Mouse (Mus musculus) hindbrain, postnatal 0 days (tissue): ENCODE measurements around the gene Lyve1. TPM values are rescaled to one million over a fixed set of nuclear protein-coding genes. Genes with fewer than 3 reads are reported as not detected.
"Not testable (repeated sequence)": the region's sequence is repeated elsewhere in the genome, so short reads cannot be mapped to it uniquely, and the experiment has no call there.

Experiments used
- ATAC-seq: fragments of 200-750 bp; cut with Nextera tagmentation; 2 replicates; pipeline ENCODE4 v1.8.0; 2017; ENCODE audit warnings: mild to moderate bottlenecking, moderate TSS enrichment, moderate library complexity
- DNase-seq: peaks from one replicate; pipeline ENCODE4 v3.0.0-alpha.2; 2015; ENCODE audit warnings: low spot score
- H3K27ac ChIP-seq: fragments of 300-500 bp; sonication (generic); 2 replicates; pipeline ENCODE4 v1.5.1; 2014; ENCODE audit warnings: mild to moderate bottlenecking
- H3K27me3 ChIP-seq: fragments of 300-500 bp; sonication (generic); 2 replicates; pipeline ENCODE4 v1.6.1; 2014; ENCODE audit warnings: low read length, mixed read lengths; ENCODE audit not compliant: insufficient read depth
- H3K36me3 ChIP-seq: fragments of 300-500 bp; sonication (generic); 2 replicates; pipeline ENCODE4 v1.6.1; 2014; ENCODE audit warnings: low read length, mixed read lengths; ENCODE audit not compliant: insufficient read depth
- H3K4me1 ChIP-seq: fragments of 300-500 bp; sonication (generic); 2 replicates; pipeline ENCODE4 v1.6.1; 2014; ENCODE audit warnings: antibody characterized with exemption, low read length, mixed read lengths; ENCODE audit not compliant: insufficient read depth
- H3K4me2 ChIP-seq: fragments of 300-500 bp; sonication (generic); 2 replicates; pipeline ENCODE4 v1.6.1; 2014; ENCODE audit warnings: low read depth, mild to moderate bottlenecking, low read length, moderate library complexity, mixed read lengths
- H3K4me3 ChIP-seq: fragments of 300-500 bp; sonication (generic); 2 replicates; pipeline ENCODE4 v1.5.1; 2014; ENCODE audit warnings: low read length
- H3K9ac ChIP-seq: fragments of 300-500 bp; sonication (generic); replicated peaks from 2 replicates; pipeline ENCODE4 v1.6.1; 2014; ENCODE audit warnings: mild to moderate bottlenecking, low read length, moderate library complexity, mixed read lengths
- H3K9me3 ChIP-seq: fragments of 300-500 bp; sonication (generic); 2 replicates; pipeline ENCODE4 v1.6.1; 2016; ENCODE audit warnings: low read length, mixed read lengths
- CTCF ChIP-seq: IDR thresholded peaks from 2 replicates; pipeline ENCODE4 v1.5.1; 2016; ENCODE audit warnings: antibody characterized with exemption, control low read depth, low read depth
- WGBS: fragments of 180-500 bp; shearing (Covaris S2); extraction: QIAGEN DNeasy Blood & Tissue Kit; methylation state at CpG from one replicate; pipeline ENCODE4 v1.1.7; 2014; 5-methylcytosine and 5-hydroxymethylcytosine counted together
- polyA plus RNA-seq: library from polyadenylated mRNA; unstranded; fragments of >200 nt; fragmentation: Nextera tagmentation; extraction: Ambion mirVana; gene quantifications from 2 replicates; pipeline ENCODE4 v1.2.1, GENCODE M21; 2015
- total RNA-seq: library from RNA; depleted of rRNA; stranded (reverse); fragments of >200 nt; gene quantifications from 2 replicates; pipeline ENCODE4 v1.2.3, GENCODE M21; 2014; rRNA removed

The Lyve1 gene
- total RNA-seq (9.5 and 9.7 TPM in 2 replicates), polyA plus RNA-seq (5.2 and 6.3 TPM in 2 replicates)

- Histone ChIP-seq H3K4me2 (no peak within 1 kb of the TSS), H3K36me3 (no peaks in the 10 kb centered on the region), H3K9ac (no peak within 1 kb of the TSS), H3K9me3 (no peaks in the 10 kb centered on the region), H3K27me3 (no peaks in the 10 kb centered on the region), H3K4me1 (no peaks in the 10 kb centered on the region; the same call in 1 of the 2 replicates), H3K27ac (no peak within 1 kb of the TSS), H3K4me3 (no peak within 1 kb of the TSS)
- WGBS: 66% methylated on average over 12 of the region's 12 CpGs
- ATAC-seq (no peak), DNase-seq (no peak)
- TF ChIP-seq CTCF: no peak
These were observed at the start of gene Lyve1 for GRCm38 (mm10) chr7:110862751-110863289. TSS of gene Lyve1 (minus strand) at chr7:110863239.

DNA sequence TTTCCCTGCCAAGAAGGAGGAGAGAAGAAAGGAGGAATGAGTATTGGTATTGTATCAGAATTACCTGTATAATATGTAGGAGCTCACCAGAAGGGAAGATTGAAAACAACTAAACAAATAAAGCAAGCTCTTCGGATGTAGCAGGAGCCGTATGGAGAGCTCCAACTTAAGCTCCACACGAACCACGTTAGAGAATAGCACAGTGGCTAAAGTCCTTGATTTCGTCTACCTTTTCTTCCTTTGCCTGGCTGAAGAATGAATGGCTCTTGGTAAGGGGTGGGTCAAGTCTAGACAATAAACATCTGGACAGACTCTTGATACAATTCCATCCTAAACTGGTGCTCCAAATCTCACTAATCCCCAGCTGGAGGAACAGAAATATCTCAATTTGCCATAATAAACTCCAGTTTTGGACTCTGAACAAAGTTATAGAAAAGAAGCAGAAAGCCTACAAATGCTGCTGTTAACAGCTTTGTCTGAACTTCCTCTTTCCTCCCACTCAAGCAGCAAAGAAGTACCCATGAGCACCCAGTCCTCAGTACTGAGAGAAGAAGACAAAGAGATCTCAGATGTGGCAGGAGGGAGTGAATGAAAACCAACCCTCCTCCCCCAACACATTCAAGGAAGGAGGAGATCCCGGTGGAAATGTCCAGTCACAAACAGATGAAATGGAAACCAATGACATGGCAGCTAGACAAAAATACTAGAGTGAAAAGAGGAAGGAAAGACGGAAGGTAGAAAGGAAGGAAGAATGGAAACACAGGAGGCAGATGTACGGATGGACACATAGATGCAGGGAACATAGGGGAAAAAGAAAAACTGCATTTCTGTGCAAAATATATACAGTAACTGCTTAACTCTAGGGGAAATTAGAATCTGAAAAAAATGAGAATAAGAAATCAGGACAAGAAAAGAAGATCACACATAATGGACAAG, 45.4 kb upstream of the Lyve1 start:
- no peak overlapping the region for H3K4me3 ChIP-seq
- WGBS: 80% methylated on average over 8 of the region's 8 CpGs
- H3K4me2 ChIP-seq: no peak overlapping the region
- no peaks in the 10 kb centered on the region for H3K27me3 ChIP-seq
- no peaks in the 10 kb centered on the region for H3K4me1 ChIP-seq
- no peak overlapping the region for H3K27ac ChIP-seq
- no peak overlapping the region for H3K9ac ChIP-seq
- TF ChIP-seq CTCF: no peak
- DNase-seq (no peak), ATAC-seq (no peak)
- H3K9me3 ChIP-seq: no peaks in the 10 kb centered on the region
- no peaks in the 10 kb centered on the region for H3K36me3 ChIP-seq

- no peak overlapping the region for H3K9ac ChIP-seq
- H3K9me3 ChIP-seq: no peaks in the 10 kb centered on the region
- no peak overlapping the region for H3K4me2 ChIP-seq
- no peak for DNase-seq
- H3K27ac ChIP-seq: no peak overlapping the region
- no peak for TF ChIP-seq CTCF
- H3K4me1 ChIP-seq: no peaks in the 10 kb centered on the region
- H3K27me3 ChIP-seq: no peaks in the 10 kb centered on the region
- no peaks in the 10 kb centered on the region for H3K36me3 ChIP-seq
- H3K4me3 ChIP-seq: no peak overlapping the region
- ATAC-seq: no peak
- WGBS: 80% methylated on average over 2 of the region's 2 CpGs
These were observed 43.5 kb upstream of the Lyve1 start for GRCm38 (mm10) chr7:110906566-110906965.

- H3K4me2 ChIP-seq: no peak overlapping the region
- H3K36me3 ChIP-seq: no peaks in the 10 kb centered on the region
- no peaks in the 10 kb centered on the region for H3K9me3 ChIP-seq
- no peak for TF ChIP-seq CTCF
- no peak overlapping the region for H3K27ac ChIP-seq
- no peaks in the 10 kb centered on the region for H3K27me3 ChIP-seq
- H3K4me3 ChIP-seq: no peak overlapping the region
- H3K4me1 ChIP-seq: no peaks in the 10 kb centered on the region
- WGBS: 84% methylated on average over 7 of the region's 7 CpGs
- no peak for DNase-seq
- H3K9ac ChIP-seq: no peak overlapping the region
- ATAC-seq: no peak
These were observed 40.2 kb upstream of the Lyve1 start for GRCm38 (mm10) chr7:110903226-110903625.

- Histone ChIP-seq H3K9me3 (no peaks in the 10 kb centered on the region), H3K4me2 (no peak overlapping the region), H3K9ac (no peak overlapping the region), H3K4me3 (no peak overlapping the region), H3K4me1 (no peaks in the 10 kb centered on the region), H3K27me3 (no peaks in the 10 kb centered on the region), H3K27ac (no peak overlapping the region), H3K36me3 (no peaks in the 10 kb centered on the region)
- DNase-seq: no peak
- ATAC-seq: no peak
- WGBS: 86% methylated on average over 8 of the region's 8 CpGs
- no peak for TF ChIP-seq CTCF
These were observed 34.2 kb upstream of the Lyve1 start for GRCm38 (mm10) chr7:110897202-110897601.

GRCm38 (mm10) chr7:110896453-110896852, 33.4 kb upstream of the Lyve1 start:
- H3K4me3 ChIP-seq: no peak overlapping the region
- H3K4me2 ChIP-seq: no peak overlapping the region
- no peaks in the 10 kb centered on the region for H3K4me1 ChIP-seq
- H3K9ac ChIP-seq: no peak overlapping the region
- no peaks in the 10 kb centered on the region for H3K9me3 ChIP-seq
- H3K27ac ChIP-seq: no peak overlapping the region
- DNase-seq (no peak), ATAC-seq (no peak)
- WGBS: 88% methylated on average over 7 of the region's 7 CpGs
- no peaks in the 10 kb centered on the region for H3K27me3 ChIP-seq
- TF ChIP-seq CTCF: no peak
- H3K36me3 ChIP-seq: no peaks in the 10 kb centered on the region

- not testable (repeated sequence) for H3K4me3 ChIP-seq, H3K4me1 ChIP-seq, H3K9ac ChIP-seq, DNase-seq, H3K9me3 ChIP-seq, ATAC-seq, H3K4me2 ChIP-seq, H3K27ac ChIP-seq, H3K36me3 ChIP-seq, H3K27me3 ChIP-seq
- WGBS: 80% methylated on average over 10 of the region's 10 CpGs
These were observed 32.7 kb upstream of the Lyve1 start for GRCm38 (mm10) chr7:110895772-110896171.
